Mouse (Mus musculus): ENCODE measurements around the gene Mrpl33.

GRCm38 (mm10) chr5:31686040-31686439 lies 89.3 kb downstream of the Mrpl33 start:
- TF ChIP-seq CTCF (IDR thresholded peaks at IDR 0.05; ENCODE audit: extremely low read depth, insufficient read length, insufficient replicate concordance, low read depth, low read length) (no peak), POLR2A (IDR thresholded peaks at IDR 0.05; ENCODE audit: low read depth, low read length) (no peak)
